Mouse (Mus musculus) lung, postnatal 0 days (tissue): ENCODE results near the gene Gm48551.

Experiments used
- CTCF ChIP-seq: IDR thresholded peaks from 2 replicates; pipeline ENCODE4 v1.5.1; 2016; ENCODE audit warnings: antibody characterized with exemption, mild to moderate bottlenecking
- EP300 ChIP-seq: IDR thresholded peaks from 2 replicates; pipeline ENCODE4 v1.6.1; 2016; ENCODE audit warnings: antibody characterized with exemption, mild to moderate bottlenecking, control low read depth

DNA sequence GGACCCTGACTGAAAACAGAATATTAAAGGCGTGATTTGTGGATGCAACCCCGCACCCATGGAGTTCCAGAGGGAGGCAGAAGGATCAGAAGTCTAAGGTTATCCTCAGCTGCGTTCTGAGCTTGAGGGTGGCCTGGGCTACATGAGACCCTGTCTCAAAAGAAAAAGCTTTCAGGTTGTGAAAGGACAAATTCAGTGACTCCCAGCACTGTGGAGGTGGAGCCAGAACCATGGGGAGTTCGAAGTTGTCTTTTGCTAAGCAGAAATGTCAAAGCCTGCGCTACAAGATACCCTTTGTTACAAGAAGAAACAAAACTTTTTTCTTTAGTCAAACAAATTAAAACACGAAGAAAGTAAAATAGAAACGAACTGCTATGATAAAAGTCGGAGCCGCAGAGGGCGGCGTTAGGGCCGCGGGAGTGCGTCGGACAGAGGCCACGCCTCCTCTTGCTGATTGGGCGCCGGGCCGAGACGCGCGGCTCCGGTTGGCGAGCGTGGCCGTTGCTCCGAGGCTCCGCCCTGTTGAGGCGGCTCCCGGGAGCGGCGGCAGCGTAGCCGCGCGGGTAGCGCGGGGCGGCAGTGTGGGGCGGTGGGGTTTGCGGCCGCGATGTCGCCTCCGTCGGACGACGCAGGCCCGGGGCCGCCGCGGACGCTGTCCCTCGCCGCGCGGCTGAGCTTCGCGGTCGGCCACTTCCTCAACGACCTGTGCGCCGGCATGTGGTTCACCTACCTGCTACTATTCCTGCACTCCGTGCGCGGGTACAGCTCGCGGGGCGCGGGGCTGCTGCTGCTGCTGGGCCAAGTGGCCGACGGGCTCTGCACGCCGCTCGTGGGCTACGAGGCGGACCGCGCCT lies 27.0 kb upstream of the Gm48551 start, which contains the start of gene Mfsd12:
- TF ChIP-seq CTCF: no peak
- TF ChIP-seq EP300: no peak
